Mouse (Mus musculus) left cerebral cortex, adult 8-10 months (tissue): ENCODE results near the gene Cspg5. TPM values are rescaled to one million over a fixed set of nuclear protein-coding genes. Genes with fewer than 3 reads are reported as not detected.

Experiments
- microRNA-seq, 2 experiments: library from miRNA; unstranded; fragments of <30 nt; microRNA quantifications; one replicate each; pipeline ENCODE4 v1.2.0; 2022
- total RNA-seq, 4 experiments: library from RNA; stranded (reverse); gene quantifications; 2 replicates each; pipeline ENCODE4 v1.2.4; 2022

Cspg5 gene
- total RNA-seq, 4 experiments from 2014 or later = 360 to 411 (median 377) TPM

Small RNA genes within 50 kb of the gene (microRNA-seq; reads per million reads assigned to microRNA genes)
- gene Mir6236 = 26.0 to 54.0 reads per million in 2 experiments

Other genes with a start within 250 kb of the Cspg5 start
- 10 to 100 TPM; 65.3 to 82.2 (median 72.2) TPM for gene Smarcc1, start 126.1 kb upstream of the Cspg5 start, total RNA-seq
- 100 to 1,000 TPM; 158 to 171 (median 165) TPM for gene Dhx30, start 126.0 kb upstream of the Cspg5 start, total RNA-seq
- gene Elp6, start 61.4 kb downstream of the Cspg5 start, total RNA-seq = 10 to 100 TPM; 11.6 to 16.4 (median 14.1) TPM
- gene Scap, start 89.5 kb downstream of the Cspg5 start, total RNA-seq = 100 to 1,000 TPM in 2 of 4 experiments, 10 to 100 TPM in 2; 93.7 to 105 (median 99.7) TPM
- gene Ptpn23, start 164.4 kb downstream of the Cspg5 start, total RNA-seq = 10 to 100 TPM; 48.3 to 55.0 (median 50.0) TPM
- gene Ngp, start 176.0 kb downstream of the Cspg5 start, total RNA-seq = under 1 TPM in 2 of 4 experiments, not detected in 2; 0.30 to 0.50 TPM
- gene Klhl18, start 232.9 kb downstream of the Cspg5 start, total RNA-seq = 10 to 100 TPM; 23.2 to 28.2 (median 24.7) TPM
- gene Kif9, start 233.2 kb downstream of the Cspg5 start, total RNA-seq = 1 to 10 TPM; 4.5 to 6.2 (median 5.2) TPM